Mouse (Mus musculus) E14TG2a.4 (cell line): ENCODE results near the gene Gfra1.

Experiments
- CTCF ChIP-seq: conservative IDR thresholded peaks from 2 replicates; pipeline ENCODE4 v1.5.1; 2014; ENCODE audit warnings: low read length
- NANOG ChIP-seq: IDR thresholded peaks from 2 replicates; pipeline ENCODE4 v1.6.1; 2014; ENCODE audit warnings: borderline replicate concordance, low read length, mixed read lengths
- POU5F1 ChIP-seq: IDR thresholded peaks from 2 replicates; pipeline ENCODE4 v1.6.1; 2014; ENCODE audit warnings: low read length, borderline replicate concordance

GRCm38 (mm10) chr19:58436874-58437273 lies 18.8 kb downstream of the Gfra1 start:
- TF ChIP-seq CTCF (no peak), POU5F1 (no peak), NANOG (no peak)
